Mouse (Mus musculus): ENCODE data around the gene Emsy. TPM values are rescaled to one million over a fixed set of nuclear protein-coding genes. Genes with fewer than 3 reads are reported as not detected.

Gene Emsy
- polyA plus RNA-seq, 1 experiment from 2014 or later: 4.6 TPM

- no peak overlapping the region for H3K9ac ChIP-seq
- no peaks in the 10 kb centered on the region for H3K4me1 ChIP-seq (replicated peaks)
- ATAC-seq (ENCODE audit: low read depth): no peak
- H3K4me3 ChIP-seq (replicated peaks): no peak overlapping the region
- no peaks in the 10 kb centered on the region for H3K9me3 ChIP-seq (replicated peaks)
- no peaks in the 10 kb centered on the region for H3K27me3 ChIP-seq
- DNase-seq: no peak
- H3K4me2 ChIP-seq: no peak overlapping the region
- H3K27ac ChIP-seq: no peak overlapping the region
- peaks cover 17% of the 10 kb centered on the region for H3K36me3 ChIP-seq
Measured at GRCm38 (mm10) chr7:98608520-98608919, 48.1 kb downstream of the Emsy start.

DNA sequence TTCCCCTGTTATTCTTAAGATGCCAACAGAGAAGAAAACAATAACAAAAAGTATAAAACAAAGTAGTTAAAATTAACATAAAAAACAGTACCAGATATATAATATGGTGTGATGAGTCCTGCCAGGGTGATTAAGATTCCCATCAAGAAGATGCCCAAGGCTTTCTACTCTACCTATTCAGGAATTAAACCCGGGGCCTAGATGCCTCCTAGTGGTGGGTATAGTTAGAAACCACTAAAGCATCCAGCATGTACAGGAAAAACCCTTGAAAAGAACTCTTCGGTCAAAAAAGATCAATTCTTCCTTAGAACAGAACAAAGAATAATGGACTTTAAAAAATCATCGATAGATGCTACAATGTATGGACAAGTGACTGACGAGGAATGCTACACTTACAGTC, 49.4 kb downstream of the Emsy start:
- Histone ChIP-seq H3K9me3 (replicated peaks) (no peaks in the 10 kb centered on the region), H3K4me3 (replicated peaks) (no peak overlapping the region), H3K27me3 (no peaks in the 10 kb centered on the region), H3K4me2 (no peak overlapping the region), H3K27ac (no peak overlapping the region), H3K9ac (no peak overlapping the region), H3K36me3 (peaks cover 23% of the 10 kb centered on the region), H3K4me1 (replicated peaks) (no peaks in the 10 kb centered on the region)
- no peak for ATAC-seq (ENCODE audit: low read depth)
- WGBS (ENCODE audit: insufficient replicate concordance): 68% methylated on average over 4 of the region's 4 CpGs
- DNase-seq: no peak

- no peaks in the 10 kb centered on the region for H3K27me3 ChIP-seq
- WGBS (ENCODE audit: insufficient replicate concordance): 45% methylated on average over 4 of the region's 4 CpGs
- H3K4me2 ChIP-seq: no peak overlapping the region
- H3K36me3 ChIP-seq: peaks cover 25% of the 10 kb centered on the region
- H3K4me1 ChIP-seq (replicated peaks): no peaks in the 10 kb centered on the region
- H3K27ac ChIP-seq: no peak overlapping the region
- H3K9me3 ChIP-seq (replicated peaks): no peaks in the 10 kb centered on the region
- DNase-seq (no peak), ATAC-seq (ENCODE audit: low read depth) (no peak)
- no peak overlapping the region for H3K4me3 ChIP-seq (replicated peaks)
- H3K9ac ChIP-seq: no peak overlapping the region
Measured at GRCm38 (mm10) chr7:98601715-98602114, 54.9 kb downstream of the Emsy start.

GRCm38 (mm10) chr7:98597402-98597801, 59.2 kb downstream of the Emsy start:
- H3K9me3 ChIP-seq (replicated peaks): no peaks in the 10 kb centered on the region
- no peaks in the 10 kb centered on the region for H3K27me3 ChIP-seq
- 77% methylated on average over 8 of the region's 8 CpGs for WGBS (ENCODE audit: insufficient replicate concordance)
- no peaks in the 10 kb centered on the region; the same call in 1 of the 2 replicates for H3K4me1 ChIP-seq (replicated peaks)
- DNase-seq (no peak), ATAC-seq (ENCODE audit: low read depth) (no peak)
- H3K9ac ChIP-seq: no peak overlapping the region
- peaks cover 57% of the 10 kb centered on the region for H3K36me3 ChIP-seq
- H3K27ac ChIP-seq: no peak overlapping the region
- no peak overlapping the region for H3K4me3 ChIP-seq (replicated peaks)
- H3K4me2 ChIP-seq: no peak overlapping the region

DNA sequence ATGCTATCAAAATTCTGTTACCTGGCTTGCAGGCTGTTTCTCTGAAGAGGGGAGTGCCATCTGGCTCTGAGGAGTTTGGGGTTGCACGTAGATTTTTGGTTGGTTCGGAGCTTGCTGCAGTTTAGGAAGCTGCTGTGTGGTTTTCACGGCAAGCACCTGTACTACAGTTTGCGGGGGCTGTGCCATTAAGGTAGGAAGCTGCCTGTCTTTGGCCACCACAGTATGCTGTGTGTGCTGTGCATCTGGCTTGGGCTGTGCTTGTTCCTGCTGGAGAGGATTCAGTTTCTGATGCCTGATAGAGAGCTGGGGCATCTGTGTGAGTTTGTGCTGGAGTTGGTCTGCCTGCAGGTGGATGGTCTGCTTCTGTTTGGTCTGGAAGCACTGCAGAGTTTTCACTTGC, 61.9 kb downstream of the Emsy start:
- Histone ChIP-seq H3K4me3 (replicated peaks) (no peak overlapping the region), H3K27ac (no peak overlapping the region), H3K36me3 (peaks cover 68% of the 10 kb centered on the region), H3K4me2 (no peak overlapping the region), H3K9ac (no peak overlapping the region), H3K27me3 (no peaks in the 10 kb centered on the region), H3K4me1 (replicated peaks) (no peaks in the 10 kb centered on the region; the same call in 1 of the 2 replicates), H3K9me3 (replicated peaks) (no peaks in the 10 kb centered on the region)
- ATAC-seq (ENCODE audit: low read depth): no peak
- 84% methylated on average over 4 of the region's 4 CpGs for WGBS (ENCODE audit: insufficient replicate concordance)
- no peak for DNase-seq

- Histone ChIP-seq H3K36me3 (peaks cover 68% of the 10 kb centered on the region), H3K27me3 (no peaks in the 10 kb centered on the region), H3K4me3 (replicated peaks) (no peak overlapping the region), H3K27ac (no peak overlapping the region), H3K9me3 (replicated peaks) (no peaks in the 10 kb centered on the region), H3K4me2 (no peak overlapping the region), H3K4me1 (replicated peaks) (no peaks in the 10 kb centered on the region; the same call in 1 of the 2 replicates), H3K9ac (no peak overlapping the region)
- WGBS (ENCODE audit: insufficient replicate concordance): 76% methylated on average over 6 of the region's 6 CpGs
- ATAC-seq (ENCODE audit: low read depth): no peak
- DNase-seq: no peak
Measured at GRCm38 (mm10) chr7:98593276-98593675, 63.3 kb downstream of the Emsy start.

- Histone ChIP-seq H3K27ac (no peak overlapping the region), H3K27me3 (no peaks in the 10 kb centered on the region), H3K36me3 (peaks cover 41% of the 10 kb centered on the region), H3K4me2 (no peak overlapping the region), H3K9ac (no peak overlapping the region), H3K9me3 (replicated peaks) (no peaks in the 10 kb centered on the region), H3K4me1 (replicated peaks) (no peaks in the 10 kb centered on the region), H3K4me3 (replicated peaks) (no peak overlapping the region)
- no peak for DNase-seq
- ATAC-seq (ENCODE audit: low read depth): no peak
- 60% methylated on average over 3 of the region's 3 CpGs for WGBS (ENCODE audit: insufficient replicate concordance)
Measured at GRCm38 (mm10) chr7:98589028-98589427, 67.6 kb downstream of the Emsy start.

- Histone ChIP-seq H3K4me1 (replicated peaks) (no peaks in the 10 kb centered on the region), H3K27ac (no peak overlapping the region), H3K36me3 (peaks cover 24% of the 10 kb centered on the region), H3K9ac (no peak overlapping the region), H3K9me3 (replicated peaks) (no peaks in the 10 kb centered on the region), H3K4me3 (replicated peaks) (no peak overlapping the region), H3K27me3 (no peaks in the 10 kb centered on the region), H3K4me2 (no peak overlapping the region)
- 65% methylated on average over 3 of the region's 3 CpGs for WGBS (ENCODE audit: insufficient replicate concordance)
- ATAC-seq (ENCODE audit: low read depth): no peak
- DNase-seq: no peak
Measured at GRCm38 (mm10) chr7:98586313-98586712, 70.3 kb downstream of the Emsy start.

DNA sequence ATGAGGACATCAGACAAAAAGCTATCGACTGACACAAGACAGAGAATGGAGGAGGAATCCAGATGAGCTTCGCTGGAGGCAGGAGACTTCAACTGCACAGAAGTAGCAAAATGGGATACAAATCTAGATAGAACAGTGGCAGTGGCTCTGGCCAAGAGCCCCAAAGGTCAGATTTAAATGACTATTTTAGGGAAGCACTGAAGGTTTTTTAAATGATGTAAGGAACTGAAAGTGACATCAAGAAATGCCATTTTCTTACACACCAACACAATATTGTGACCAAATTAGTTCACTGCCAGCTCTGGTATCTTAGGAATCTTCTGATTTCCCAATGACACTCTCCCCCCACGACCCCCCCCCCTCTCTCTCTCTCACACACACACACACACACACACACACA, 72.0 kb downstream of the Emsy start:
- Histone ChIP-seq H3K4me2 (no peak overlapping the region), H3K27me3 (no peaks in the 10 kb centered on the region), H3K4me3 (replicated peaks) (no peak overlapping the region), H3K9me3 (replicated peaks) (no peaks in the 10 kb centered on the region), H3K27ac (no peak overlapping the region), H3K36me3 (peaks cover 8% of the 10 kb centered on the region), H3K4me1 (replicated peaks) (no peaks in the 10 kb centered on the region), H3K9ac (no peak overlapping the region)
- ATAC-seq (ENCODE audit: low read depth) (no peak), DNase-seq (no peak)
- WGBS (ENCODE audit: insufficient replicate concordance): 62% methylated on average over 3 of the region's 3 CpGs

DNA sequence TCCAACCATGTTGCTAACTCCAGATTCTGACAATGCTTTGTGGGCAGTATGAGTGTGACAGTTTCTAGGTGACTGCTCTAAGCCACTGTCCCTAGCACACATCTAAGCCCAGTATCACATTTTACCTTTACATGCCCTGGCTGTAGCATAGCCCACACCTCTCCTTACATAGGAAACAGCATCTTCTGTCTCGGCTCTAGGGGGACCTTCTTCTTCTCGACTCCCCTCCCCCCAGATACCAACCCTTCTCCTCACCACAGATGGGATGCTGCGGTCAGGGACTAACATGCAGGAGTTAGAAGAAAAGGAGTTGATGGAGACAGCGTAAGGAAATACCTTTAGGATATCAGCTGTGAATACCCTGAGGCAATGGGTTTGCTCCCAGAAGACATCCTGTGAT, 75.3 kb downstream of the Emsy start:
- H3K9ac ChIP-seq: no peak overlapping the region
- no peak for DNase-seq
- 65% methylated on average over 4 of the region's 4 CpGs for WGBS (ENCODE audit: insufficient replicate concordance)
- no peaks in the 10 kb centered on the region for H3K4me1 ChIP-seq (replicated peaks)
- no peak for ATAC-seq (ENCODE audit: low read depth)
- no peaks in the 10 kb centered on the region for H3K27me3 ChIP-seq
- H3K4me2 ChIP-seq: no peak overlapping the region
- no peak overlapping the region for H3K27ac ChIP-seq
- no peak overlapping the region for H3K4me3 ChIP-seq (replicated peaks)
- no peaks in the 10 kb centered on the region for H3K36me3 ChIP-seq
- H3K9me3 ChIP-seq (replicated peaks): no peaks in the 10 kb centered on the region

DNA sequence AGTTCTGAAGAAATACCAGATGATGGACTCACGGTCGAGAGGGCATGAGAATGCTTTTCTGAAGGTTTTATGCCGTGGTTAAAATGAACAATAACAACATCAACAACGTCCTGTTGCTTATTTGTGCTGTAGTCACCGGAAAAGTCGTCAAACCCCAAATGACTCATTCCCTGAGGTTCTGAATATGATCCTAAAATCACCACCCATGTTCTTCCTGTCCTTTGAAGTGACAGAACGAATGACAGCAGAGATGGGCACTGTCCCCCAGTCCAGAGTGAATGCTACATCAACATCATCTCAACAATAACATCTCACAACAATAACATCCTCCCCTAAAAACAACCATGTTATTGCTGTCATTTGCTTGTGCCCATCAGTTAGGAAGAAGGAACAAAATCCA, 76.1 kb downstream of the Emsy start:
- Histone ChIP-seq H3K9ac (no peak overlapping the region), H3K4me3 (replicated peaks) (no peak overlapping the region), H3K27me3 (no peaks in the 10 kb centered on the region), H3K4me2 (no peak overlapping the region), H3K4me1 (replicated peaks) (no peaks in the 10 kb centered on the region), H3K9me3 (replicated peaks) (no peaks in the 10 kb centered on the region), H3K27ac (no peak overlapping the region), H3K36me3 (no peaks in the 10 kb centered on the region)
- WGBS (ENCODE audit: insufficient replicate concordance): 46% methylated on average over 7 of the region's 7 CpGs
- ATAC-seq (ENCODE audit: low read depth): no peak
- DNase-seq: no peak

DNA sequence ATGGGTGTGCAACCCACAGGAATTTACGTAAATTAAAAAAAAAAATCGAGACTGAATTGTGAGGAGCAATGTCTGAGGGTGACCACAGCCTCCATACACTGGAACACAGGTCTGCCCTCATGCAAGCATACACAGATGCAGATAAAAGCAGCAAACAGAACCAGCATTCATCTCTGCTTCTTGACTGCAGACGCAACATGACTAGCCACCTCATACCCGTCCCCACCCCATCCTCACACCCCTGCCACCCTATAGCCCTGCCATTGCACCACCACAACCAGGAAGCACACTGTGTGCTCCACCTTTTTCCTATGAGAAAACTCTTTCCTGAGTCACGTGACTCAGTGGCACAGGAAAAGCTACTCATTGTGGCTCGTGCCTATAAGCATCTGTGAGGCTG, 76.9 kb downstream of the Emsy start:
- DNase-seq (no peak), ATAC-seq (ENCODE audit: low read depth) (no peak)
- Histone ChIP-seq H3K4me3 (replicated peaks) (no peak overlapping the region), H3K27me3 (no peaks in the 10 kb centered on the region), H3K9ac (no peak overlapping the region), H3K9me3 (replicated peaks) (no peaks in the 10 kb centered on the region), H3K27ac (no peak overlapping the region), H3K4me2 (no peak overlapping the region), H3K4me1 (replicated peaks) (no peaks in the 10 kb centered on the region), H3K36me3 (no peaks in the 10 kb centered on the region)
- 40% methylated on average over 6 of the region's 6 CpGs for WGBS (ENCODE audit: insufficient replicate concordance)

DNA sequence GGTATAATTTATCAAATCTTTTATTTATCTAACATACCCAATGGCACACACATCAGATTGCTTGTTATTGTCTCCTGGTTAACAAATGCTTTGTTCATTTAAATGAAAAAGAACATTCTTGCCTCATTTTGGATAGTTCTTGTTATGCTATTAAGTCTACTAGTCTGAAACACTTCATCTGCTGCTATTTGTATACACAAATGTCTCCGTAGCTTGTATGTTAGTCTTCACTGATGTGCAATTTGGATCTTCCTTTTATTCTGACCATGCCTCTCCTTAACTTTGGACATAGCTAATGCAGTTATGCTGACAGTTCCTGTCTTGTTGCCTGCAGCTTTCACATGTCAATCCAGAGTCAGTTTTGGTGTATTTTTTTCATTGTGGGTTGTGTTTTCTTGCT, 79.1 kb downstream of the Emsy start:
- ATAC-seq (ENCODE audit: low read depth): no peak
- DNase-seq: no peak
- 69% methylated on average over 1 of the region's 1 CpGs for WGBS (ENCODE audit: insufficient replicate concordance)

More for the DNA sequence above, 79.1 kb downstream of the Emsy start:
- Histone ChIP-seq H3K27me3 (no peaks in the 10 kb centered on the region), H3K36me3 (no peaks in the 10 kb centered on the region), H3K4me2 (no peak overlapping the region), H3K4me1 (replicated peaks) (peaks cover 6% of the 10 kb centered on the region), H3K4me3 (replicated peaks) (no peak overlapping the region), H3K9me3 (replicated peaks) (no peaks in the 10 kb centered on the region), H3K9ac (no peak overlapping the region), H3K27ac (no peak overlapping the region)
